ENCODE assay signal across 8 mouse cellular contexts in genomic region chr11:101190913-101191907, GRCm38 (mm10). TPM values are rescaled to one million over a fixed set of nuclear protein-coding genes. Genes with fewer than 3 reads are reported as not detected.
DNase-seq lines count a peak whose midpoint lies in the region; ATAC-seq and TF ChIP-seq lines count a peak whose summit lies in the region.

No protein-coding gene starts in this region.

- H3K4me3 ChIP-seq in kidney, postnatal 0 days (replicated peaks; ENCODE audit: low read depth, low read length) = no peak overlapping the region
- H3K4me3 ChIP-seq in hindbrain, embryonic 10.5 days = no peak overlapping the region
- H3K4me3 ChIP-seq in midbrain, embryonic 14.5 days (replicated peaks; ENCODE audit: low read depth, low read length) = no peak overlapping the region

- DNase-seq in kidney, postnatal 0 days (ENCODE audit: low spot score) = peak; percentile 50
- no peak for DNase-seq in kidney, postnatal 10 days
- DNase-seq in cerebellum, adult 9-10 months = peak; percentile 77
- DNase-seq in hindbrain, embryonic 10.5 days (ENCODE audit: low spot score) = no peak
- DNase-seq in midbrain, embryonic 14.5 days = no peak
- DNase-seq in right cerebral cortex, postnatal 25 days = no peak
- no peak for DNase-seq in layer of hippocampus, adult 9-10 months (ENCODE audit: low spot score)
- DNase-seq in layer of hippocampus, postnatal 14 days (ENCODE audit: low spot score in 2 of 2) = no peak

- H3K4me2 ChIP-seq in kidney, postnatal 0 days (ENCODE audit: low read length) = no peak overlapping the region
- no peak overlapping the region for H3K4me2 ChIP-seq in midbrain, embryonic 14.5 days (ENCODE audit: low read length)

- peaks cover 28% of the 10 kb centered on the region for H3K36me3 ChIP-seq in kidney, postnatal 0 days (ENCODE audit: insufficient read depth, low read length)
- H3K36me3 ChIP-seq in hindbrain, embryonic 10.5 days = peaks cover 25% of the 10 kb centered on the region
- peaks cover 18% of the 10 kb centered on the region for H3K36me3 ChIP-seq in midbrain, embryonic 14.5 days (ENCODE audit: control insufficient read depth, insufficient read depth, low read length)

- TF ChIP-seq CTCF in kidney, postnatal 0 days (IDR thresholded peaks at IDR 0.05; ENCODE audit: low read depth) = no peak

- H3K27me3 ChIP-seq in kidney, postnatal 0 days (ENCODE audit: insufficient read depth, low read length) = no peaks in the 10 kb centered on the region
- no peaks in the 10 kb centered on the region for H3K27me3 ChIP-seq in hindbrain, embryonic 10.5 days (ENCODE audit: insufficient read depth, poor library complexity, severe bottlenecking)
- H3K27me3 ChIP-seq in midbrain, embryonic 14.5 days (ENCODE audit: control insufficient read depth, insufficient read depth, low read length) = no peaks in the 10 kb centered on the region

- H3K9ac ChIP-seq in kidney, postnatal 0 days (ENCODE audit: low read depth, low read length) = no peak overlapping the region
- no peak overlapping the region for H3K9ac ChIP-seq in midbrain, embryonic 14.5 days (replicated peaks; ENCODE audit: low read length)

- no peaks in the 10 kb centered on the region for H3K9me3 ChIP-seq in kidney, postnatal 0 days (replicated peaks; ENCODE audit: low read length)
- H3K9me3 ChIP-seq in hindbrain, embryonic 10.5 days = no peaks in the 10 kb centered on the region
- H3K9me3 ChIP-seq in midbrain, embryonic 14.5 days (ENCODE audit: control insufficient read depth, low read length) = no peaks in the 10 kb centered on the region

- no peak for ATAC-seq in kidney, postnatal 0 days (replicated peaks; ENCODE audit: low FRiP score, low read depth)
- ATAC-seq in midbrain, embryonic 14.5 days (ENCODE audit: low FRiP score, low TSS enrichment) = no peak; the same call in 1 of the 2 replicates

- H3K27ac ChIP-seq in kidney, postnatal 0 days = peak overlapping the region; percentile 84
- peak overlapping the region; percentile 89 for H3K27ac ChIP-seq in hindbrain, embryonic 10.5 days
- H3K27ac ChIP-seq in midbrain, embryonic 14.5 days (replicated peaks; ENCODE audit: low read depth, low read length) = peak overlapping the region; percentile 75; the same call in 1 of the 2 replicates

- H3K4me1 ChIP-seq in kidney, postnatal 0 days (replicated peaks; ENCODE audit: insufficient read depth, low read length) = 0 out of 2 replicates have a peak, but pooled peaks cover 20% of the 10 kb centered on the region
- peaks cover 45% of the 10 kb centered on the region for H3K4me1 ChIP-seq in hindbrain, embryonic 10.5 days (replicated peaks)
- peaks cover 15% of the 10 kb centered on the region; the same call in 1 of the 2 replicates for H3K4me1 ChIP-seq in midbrain, embryonic 14.5 days (ENCODE audit: control insufficient read depth, insufficient read depth, low read length)

- 51% methylated on average over 17 of the region's 17 CpGs for WGBS in kidney, postnatal 0 days
- 47% methylated on average over 17 of the region's 17 CpGs for WGBS in hindbrain, embryonic 10.5 days
- 58% methylated on average over 17 of the region's 17 CpGs for WGBS in midbrain, embryonic 14.5 days

RNA-seq across cellular contexts. Expression of gene Ccr10, which starts 16.0 kb away (rescaled TPM):
- 0.36 and 0.45 TPM in 2 replicates for polyA plus RNA-seq in kidney, postnatal 0 days (2015; fragmentation: Nextera tagmentation; extraction: Ambion mirVana)
- 0.15 and 0.20 TPM in 2 replicates for polyA plus RNA-seq in hindbrain, embryonic 10.5 days (2016; fragmentation: Nextera tagmentation; extraction: Ambion mirVana)
- 0.16 TPM in 1 of 2 replicates, not detected in the other for polyA plus RNA-seq in midbrain, embryonic 14.5 days (2014; fragmentation: Nextera tagmentation; extraction: Ambion mirVana)
- total RNA-seq in layer of hippocampus, postnatal 14 days (2021) = under 1 TPM in 1 of 2 experiments, not detected in 1; 0.18 TPM

RNA-seq across cellular contexts. Expression of gene Plekhh3, which starts 20.1 kb away (rescaled TPM):
- polyA plus RNA-seq in kidney, postnatal 0 days (2015; fragmentation: Nextera tagmentation; extraction: Ambion mirVana) = 14.1 and 16.6 TPM in 2 replicates
- polyA plus RNA-seq in hindbrain, embryonic 10.5 days (2016; fragmentation: Nextera tagmentation; extraction: Ambion mirVana) = 5.8 and 11.8 TPM in 2 replicates
- 8.2 and 8.4 TPM in 2 replicates for polyA plus RNA-seq in midbrain, embryonic 14.5 days (2014; fragmentation: Nextera tagmentation; extraction: Ambion mirVana)
- total RNA-seq in layer of hippocampus, postnatal 14 days (2021) = 10 to 100 TPM; 14.2 to 16.1 TPM

RNA-seq across cellular contexts. Expression of gene Cntnap1, which starts 20.9 kb away (rescaled TPM):
- polyA plus RNA-seq in kidney, postnatal 0 days (2015; fragmentation: Nextera tagmentation; extraction: Ambion mirVana) = 0.75 and 0.78 TPM in 2 replicates
- 0.29 and 0.71 TPM in 2 replicates for polyA plus RNA-seq in hindbrain, embryonic 10.5 days (2016; fragmentation: Nextera tagmentation; extraction: Ambion mirVana)
- polyA plus RNA-seq in midbrain, embryonic 14.5 days (2014; fragmentation: Nextera tagmentation; extraction: Ambion mirVana) = 2.3 and 2.8 TPM in 2 replicates
- 100 to 1,000 TPM; 137 to 149 TPM for total RNA-seq in layer of hippocampus, postnatal 14 days (2021)

RNA-seq across cellular contexts. Expression of gene Ezh1, which starts 35.1 kb away (rescaled TPM):
- polyA plus RNA-seq in kidney, postnatal 0 days (2015; fragmentation: Nextera tagmentation; extraction: Ambion mirVana) = 18.6 and 20.3 TPM in 2 replicates
- polyA plus RNA-seq in hindbrain, embryonic 10.5 days (2016; fragmentation: Nextera tagmentation; extraction: Ambion mirVana) = 13.1 TPM in 2 replicates
- 25.1 and 25.6 TPM in 2 replicates for polyA plus RNA-seq in midbrain, embryonic 14.5 days (2014; fragmentation: Nextera tagmentation; extraction: Ambion mirVana)
- 10 to 100 TPM; 38.2 to 40.0 TPM for total RNA-seq in layer of hippocampus, postnatal 14 days (2021)

RNA-seq across cellular contexts. Expression of gene Tubg2, which starts 35.5 kb away (rescaled TPM):
- 4.3 and 4.9 TPM in 2 replicates for polyA plus RNA-seq in kidney, postnatal 0 days (2015; fragmentation: Nextera tagmentation; extraction: Ambion mirVana)
- polyA plus RNA-seq in hindbrain, embryonic 10.5 days (2016; fragmentation: Nextera tagmentation; extraction: Ambion mirVana) = 2.8 and 4.8 TPM in 2 replicates
- polyA plus RNA-seq in midbrain, embryonic 14.5 days (2014; fragmentation: Nextera tagmentation; extraction: Ambion mirVana) = 42.2 and 56.0 TPM in 2 replicates
- total RNA-seq in layer of hippocampus, postnatal 14 days (2021) = 10 to 100 TPM; 36.7 to 41.0 TPM

Comparison
In these comparisons a context has a peak if more than half of its experiments do, and no peak if none do; other contexts are left out.
1. DNase-seq: peak in kidney, postnatal 0 days (single experiment) and cerebellum, adult 9-10 months (single experiment); none in kidney, postnatal 10 days (single experiment), hindbrain, embryonic 10.5 days (single experiment), midbrain, embryonic 14.5 days (single experiment), right cerebral cortex, postnatal 25 days (single experiment), layer of hippocampus, adult 9-10 months (single experiment) and layer of hippocampus, postnatal 14 days (0 of 2).
2. Peak in every context shown above with its lines, with median percentiles within 50 percentile points of each other: H3K27ac ChIP-seq.